Mouse (Mus musculus) megakaryocyte, embryonic 14.5 days (primary cell): ENCODE measurements at regions not wholly inside any gene's neighbourhood (a gene's known extent, or its start where the extent isn't known, plus 50 kb on each side); places are given as distances from the start of the nearest gene placed in this dataset.
"Not testable (repeated sequence)": the region's sequence is repeated elsewhere in the genome, so short reads cannot be mapped to it uniquely, and the experiment has no call there.

Experiments used
- H3K27me3 ChIP-seq: replicated peaks from 2 replicates; pipeline ENCODE3; 2012; ENCODE audit warnings: inconsistent platforms
- H3K36me3 ChIP-seq: replicated peaks from 2 replicates; pipeline ENCODE3; 2012; ENCODE audit warnings: low read length, inconsistent platforms, mixed read lengths
- H3K4me1 ChIP-seq: 2 replicates; pipeline ENCODE4 v1.6.1; 2012; ENCODE audit warnings: inconsistent platforms
- H3K4me3 ChIP-seq: replicated peaks from 2 replicates; pipeline ENCODE3; 2012; ENCODE audit warnings: moderate library complexity, mild to moderate bottlenecking, inconsistent platforms
- H3K9me3 ChIP-seq: 2 replicates; pipeline ENCODE4 v1.6.1; 2012; ENCODE audit warnings: inconsistent platforms
- FLI1 ChIP-seq: IDR thresholded peaks from 2 replicates; pipeline ENCODE4 v1.6.1; 2012; ENCODE audit warnings: low read length, inconsistent platforms, mixed read lengths
- GATA1 ChIP-seq: IDR thresholded peaks from 3 replicates; pipeline ENCODE4 v1.6.1; 2012; ENCODE audit warnings: mixed read lengths, low read length, inconsistent platforms, borderline replicate concordance

- H3K27me3 ChIP-seq, H3K36me3 ChIP-seq: not testable (repeated sequence)
Observed at GRCm38 (mm10) chr12:20802027-20802426, 188.2 kb upstream of the Asap2 start.

GRCm38 (mm10) chr12:20805466-20805865, 184.8 kb upstream of the Asap2 start:
- not testable (repeated sequence) for H3K4me3 ChIP-seq, H3K36me3 ChIP-seq, H3K27me3 ChIP-seq, H3K4me1 ChIP-seq
- peaks cover 32% of the 10 kb centered on the region for H3K9me3 ChIP-seq

More at GRCm38 (mm10) chr12:20802027-20802426, 188.2 kb upstream of the Asap2 start:
- not testable (repeated sequence) for H3K4me1 ChIP-seq, H3K4me3 ChIP-seq
- peaks cover 29% of the 10 kb centered on the region for H3K9me3 ChIP-seq

GRCm38 (mm10) chr12:20806681-20807080, 183.6 kb upstream of the Asap2 start:
- no peak for TF ChIP-seq GATA1
- TF ChIP-seq FLI1: no peak
- H3K4me3 ChIP-seq: no peak overlapping the region
- no peaks in the 10 kb centered on the region for H3K27me3 ChIP-seq

GRCm38 (mm10) chr12:20813836-20814235, 176.4 kb upstream of the Asap2 start:
- H3K4me3 ChIP-seq, H3K36me3 ChIP-seq, H3K4me1 ChIP-seq, H3K27me3 ChIP-seq: not testable (repeated sequence)
- H3K9me3 ChIP-seq: peaks cover 43% of the 10 kb centered on the region

More at GRCm38 (mm10) chr12:20806681-20807080, 183.6 kb upstream of the Asap2 start:
- Histone ChIP-seq H3K9me3 (peaks cover 30% of the 10 kb centered on the region), H3K4me1 (no peaks in the 10 kb centered on the region), H3K36me3 (no peaks in the 10 kb centered on the region)

- not testable (repeated sequence) for H3K27me3 ChIP-seq, H3K36me3 ChIP-seq, H3K4me1 ChIP-seq, H3K4me3 ChIP-seq
- peaks cover 33% of the 10 kb centered on the region for H3K9me3 ChIP-seq
Observed at GRCm38 (mm10) chr12:20815121-20815520, 175.1 kb upstream of the Asap2 start.

GRCm38 (mm10) chr12:20815599-20815998, 174.7 kb upstream of the Asap2 start:
- TF ChIP-seq FLI1 (no peak), GATA1 (no peak)
- Histone ChIP-seq H3K4me3 (peak overlapping the region; percentile 59), H3K27me3 (no peaks in the 10 kb centered on the region), H3K9me3 (peaks cover 30% of the 10 kb centered on the region), H3K4me1 (no peaks in the 10 kb centered on the region), H3K36me3 (no peaks in the 10 kb centered on the region)

GRCm38 (mm10) chr12:20843661-20844320, 146.5 kb upstream of the Asap2 start:
- not testable (repeated sequence) for H3K4me3 ChIP-seq, H3K36me3 ChIP-seq, H3K27me3 ChIP-seq, H3K4me1 ChIP-seq
- peaks cover 33% of the 10 kb centered on the region for H3K9me3 ChIP-seq

GRCm38 (mm10) chr12:20844873-20845272, 145.4 kb upstream of the Asap2 start:
- peaks cover 34% of the 10 kb centered on the region for H3K9me3 ChIP-seq
- not testable (repeated sequence) for H3K36me3 ChIP-seq, H3K4me3 ChIP-seq

GRCm38 (mm10) chr12:20845297-20845696, 145.0 kb upstream of the Asap2 start:
- Histone ChIP-seq H3K36me3 (no peaks in the 10 kb centered on the region), H3K27me3 (no peaks in the 10 kb centered on the region), H3K4me1 (no peaks in the 10 kb centered on the region), H3K4me3 (no peak overlapping the region), H3K9me3 (peaks cover 37% of the 10 kb centered on the region)
- no peak for TF ChIP-seq FLI1
- TF ChIP-seq GATA1: no peak

More at GRCm38 (mm10) chr12:20844873-20845272, 145.4 kb upstream of the Asap2 start:
- H3K27me3 ChIP-seq, H3K4me1 ChIP-seq: not testable (repeated sequence)

- not testable (repeated sequence) for H3K4me1 ChIP-seq, H3K36me3 ChIP-seq, H3K27me3 ChIP-seq, H3K4me3 ChIP-seq
- H3K9me3 ChIP-seq: peaks cover 64% of the 10 kb centered on the region
Observed at GRCm38 (mm10) chr12:20884104-20884503, 106.2 kb upstream of the Asap2 start.

- not testable (repeated sequence) for H3K4me1 ChIP-seq, H3K36me3 ChIP-seq, H3K27me3 ChIP-seq
- Histone ChIP-seq H3K4me3 (peak overlapping the region; percentile 81), H3K9me3 (peaks cover 19% of the 10 kb centered on the region)
Observed at GRCm38 (mm10) chr12:20920653-20921397, 69.4 kb upstream of the Asap2 start.

- not testable (repeated sequence) for H3K4me3 ChIP-seq, H3K4me1 ChIP-seq, H3K27me3 ChIP-seq, H3K36me3 ChIP-seq
- H3K9me3 ChIP-seq: peaks cover 21% of the 10 kb centered on the region
Observed at GRCm38 (mm10) chr12:20921398-20922023, 68.7 kb upstream of the Asap2 start.

GRCm38 (mm10) chr12:20928966-20929365, 61.3 kb upstream of the Asap2 start:
- H3K27me3 ChIP-seq, H3K4me3 ChIP-seq, H3K36me3 ChIP-seq, H3K4me1 ChIP-seq: not testable (repeated sequence)
- H3K9me3 ChIP-seq: peaks cover 24% of the 10 kb centered on the region
